Mouse (Mus musculus) neural tube, embryonic 12.5 days (tissue): Measurements from ENCODE around the gene Olfr485. TPM values are rescaled to one million over a fixed set of nuclear protein-coding genes. Genes with fewer than 3 reads are reported as not detected.

Source experiments
- polyA plus RNA-seq: library from polyadenylated mRNA; unstranded; fragments of >200 nt; fragmentation: Nextera tagmentation; extraction: Ambion mirVana; gene quantifications from 2 replicates; pipeline ENCODE4 v1.2.1, GENCODE M21; 2016

The Olfr485 gene
- polyA plus RNA-seq, 1 experiment from 2014 or later = not detected

Other genes with a start within 250 kb of the Olfr485 start
- gene Olfr473, start 229.4 kb downstream of the Olfr485 start, polyA plus RNA-seq = not detected in 2 replicates
- not detected in 2 replicates for gene Olfr474, start 205.2 kb downstream of the Olfr485 start, polyA plus RNA-seq
- not detected in 2 replicates for gene Olfr476, start 195.1 kb downstream of the Olfr485 start, polyA plus RNA-seq
- not detected in 2 replicates for gene Olfr477, start 173.2 kb downstream of the Olfr485 start, polyA plus RNA-seq
- not detected in 2 replicates for gene Olfr478, start 125.9 kb downstream of the Olfr485 start, polyA plus RNA-seq
- gene Olfr479, start 109.2 kb downstream of the Olfr485 start, polyA plus RNA-seq = not detected in 2 replicates
- gene Olfr480, start 92.5 kb downstream of the Olfr485 start, polyA plus RNA-seq = not detected in 2 replicates
- not detected in 2 replicates for gene Olfr481, start 80.0 kb downstream of the Olfr485 start, polyA plus RNA-seq
- gene Olfr482, start 62.3 kb downstream of the Olfr485 start, polyA plus RNA-seq = 0.14 TPM in 1 of 2 replicates, not detected in the other
- not detected in 2 replicates for gene Olfr483, start 59.0 kb downstream of the Olfr485 start, polyA plus RNA-seq
- gene Olfr484, start 32.4 kb downstream of the Olfr485 start, polyA plus RNA-seq = not detected in 2 replicates
- gene Olfr486, start 12.9 kb upstream of the Olfr485 start, polyA plus RNA-seq = not detected in 2 replicates
- gene Olfr487, start 54.8 kb upstream of the Olfr485 start, polyA plus RNA-seq = not detected in 2 replicates
- not detected in 2 replicates for gene Olfr488, start 98.5 kb upstream of the Olfr485 start, polyA plus RNA-seq
- not detected in 2 replicates for gene Olfr490, start 129.1 kb upstream of the Olfr485 start, polyA plus RNA-seq
- not detected in 2 replicates for gene Olfr491, start 153.6 kb upstream of the Olfr485 start, polyA plus RNA-seq
- gene Olfr492, start 163.8 kb upstream of the Olfr485 start, polyA plus RNA-seq = not detected in 2 replicates
- gene Olfr493, start 187.1 kb upstream of the Olfr485 start, polyA plus RNA-seq = not detected in 2 replicates
- gene Olfr494, start 205.5 kb upstream of the Olfr485 start, polyA plus RNA-seq = not detected in 2 replicates
- gene Olfr495, start 233.3 kb upstream of the Olfr485 start, polyA plus RNA-seq = not detected in 2 replicates